Mouse (Mus musculus): ENCODE measurements around the gene Uts2.
A peak's percentile ranks its signal among the peaks of the same experiment; 100 is the strongest.
"Not testable (repeated sequence)": the region's sequence is repeated elsewhere in the genome, so short reads cannot be mapped to it uniquely, and the experiment has no call there.

Uts2 gene

DNA sequence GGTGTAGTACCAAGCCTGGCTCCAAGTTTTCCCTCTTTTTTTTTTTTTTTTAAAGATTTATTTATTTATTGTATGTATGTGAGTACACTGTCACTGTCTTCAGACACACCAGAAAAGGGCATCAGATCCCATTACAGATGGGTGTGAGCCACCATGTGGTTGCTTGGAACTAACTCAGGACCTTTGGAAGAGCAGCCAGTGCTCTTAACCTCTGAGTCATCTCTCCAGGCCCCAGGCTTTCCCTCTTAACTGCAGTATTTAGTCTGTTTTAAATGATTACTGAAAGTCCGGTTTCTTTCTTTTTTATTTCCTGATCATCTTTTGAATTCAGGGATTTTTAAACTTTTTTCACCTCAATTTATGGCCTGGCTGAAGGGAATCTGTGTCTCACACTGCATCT, 20.5 kb downstream of the Uts2 start:
- DNase-seq = not testable (repeated sequence)

DNA sequence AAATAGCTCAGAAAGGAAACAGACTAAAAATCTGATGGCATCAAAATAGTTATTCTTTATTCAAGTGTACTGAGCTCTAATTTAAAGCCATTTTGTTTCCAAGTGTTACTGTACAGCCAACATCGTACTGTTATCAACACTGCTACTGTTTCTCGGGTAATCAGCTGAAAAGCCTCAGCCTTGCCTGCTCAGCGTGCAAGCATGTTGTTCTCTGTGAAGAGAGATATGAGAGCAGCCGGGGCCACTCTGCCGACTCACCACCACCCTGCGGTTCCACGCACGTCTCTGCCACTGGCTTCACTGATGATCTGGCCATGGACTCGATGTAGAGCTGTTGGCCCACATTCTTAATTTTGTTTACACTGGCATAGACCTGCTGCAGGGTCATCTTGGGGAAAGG, 27.3 kb downstream of the Uts2 start:
- DNase-seq = no peak

DNA sequence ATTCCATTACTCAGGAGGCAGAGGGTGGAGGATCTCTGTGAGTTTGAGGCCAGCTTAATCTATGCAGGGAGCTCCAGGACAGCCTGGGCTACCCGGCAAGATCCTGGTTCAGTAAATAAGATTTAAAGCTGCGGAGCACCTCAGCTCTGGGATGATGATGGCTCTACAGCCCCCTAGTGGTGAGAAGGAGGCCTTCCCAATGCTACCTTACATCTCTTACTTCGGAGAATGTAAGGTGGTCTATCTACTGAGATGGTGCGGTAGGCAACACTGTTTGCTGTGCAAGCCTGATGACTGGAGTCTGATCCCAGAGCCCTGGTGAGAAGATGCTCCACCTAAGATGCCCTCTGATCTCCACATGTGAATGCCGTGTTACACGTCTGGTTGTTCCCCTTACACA, 30.1 kb downstream of the Uts2 start:
- DNase-seq = no peak

DNA sequence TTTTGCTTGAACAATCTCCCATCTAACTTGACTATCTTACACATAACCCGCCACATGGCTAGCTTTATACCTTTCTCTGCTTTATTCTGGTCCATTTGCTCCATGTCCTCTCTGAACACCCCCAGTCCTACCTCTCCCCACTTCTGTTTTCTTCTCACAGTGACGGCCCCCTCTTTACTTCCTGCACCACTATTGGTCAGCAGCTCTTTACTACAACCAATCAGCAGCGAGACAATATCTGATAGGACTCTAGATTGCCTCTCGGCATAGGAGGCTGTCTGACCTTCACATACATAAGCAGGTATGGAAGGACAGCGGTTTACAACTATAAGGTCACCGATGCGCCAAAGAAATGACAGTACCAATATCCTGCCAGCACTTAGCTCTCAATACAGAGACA, 39.6 kb downstream of the Uts2 start:
- no peak for DNase-seq

DNA sequence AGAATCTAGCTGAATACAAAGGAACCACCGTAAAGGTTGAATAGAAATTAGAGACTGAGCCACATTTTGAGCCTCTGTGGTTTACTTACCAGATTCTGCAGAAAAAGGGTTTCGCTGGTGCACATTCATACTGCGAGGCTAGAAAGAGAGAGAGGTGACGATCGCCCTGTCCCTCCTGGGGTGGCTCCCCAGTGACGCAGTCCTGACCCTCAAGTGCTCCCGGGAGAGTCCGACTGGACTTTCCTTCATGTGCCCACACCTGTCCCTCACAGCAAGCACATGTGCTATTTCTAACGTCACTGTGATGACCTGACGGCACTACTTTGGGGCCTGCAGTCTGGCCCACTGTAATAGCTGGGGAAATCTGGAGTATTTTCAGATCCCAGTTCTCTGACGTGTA, 40.9 kb downstream of the Uts2 start:
- DNase-seq = no peak

DNA sequence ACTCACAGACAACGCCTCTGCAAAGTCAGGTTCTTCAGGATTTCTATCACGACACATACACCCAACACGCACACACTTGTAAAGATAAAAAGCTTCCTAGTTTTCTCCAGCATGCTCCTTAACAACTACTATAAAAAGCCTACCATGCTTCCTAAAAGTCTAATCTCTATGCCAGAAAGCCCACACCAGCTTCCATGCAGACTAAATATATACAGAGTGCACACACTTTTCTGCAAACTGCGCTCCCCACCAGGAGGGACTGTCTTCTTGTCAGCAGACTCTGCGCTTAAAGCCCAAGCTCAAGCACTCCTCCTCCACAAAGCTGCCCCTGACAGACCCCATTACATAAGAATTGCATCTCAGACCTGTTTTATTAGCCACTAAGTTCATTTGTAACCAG, 44.6 kb downstream of the Uts2 start:
- DNase-seq = no peak

DNA sequence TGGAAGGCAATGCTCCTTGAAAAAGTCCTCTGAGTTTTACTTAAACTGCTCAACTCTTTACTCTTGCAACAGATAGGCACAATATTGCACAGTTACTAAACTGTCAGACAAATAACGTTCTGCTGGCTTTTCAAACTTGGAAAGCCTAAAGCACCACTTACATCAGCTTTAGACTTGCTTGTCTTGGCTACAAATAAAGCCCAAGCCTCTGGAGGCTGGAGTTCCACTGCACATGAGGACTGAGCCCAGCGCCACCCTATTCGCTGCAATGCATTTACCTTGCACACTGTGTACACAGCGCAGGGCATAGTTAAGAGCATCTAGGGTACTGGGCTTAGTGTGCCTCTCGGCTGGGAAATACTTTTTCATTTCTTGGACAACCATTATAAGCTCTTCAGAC, 46.4 kb downstream of the Uts2 start:
- no peak for DNase-seq

DNA sequence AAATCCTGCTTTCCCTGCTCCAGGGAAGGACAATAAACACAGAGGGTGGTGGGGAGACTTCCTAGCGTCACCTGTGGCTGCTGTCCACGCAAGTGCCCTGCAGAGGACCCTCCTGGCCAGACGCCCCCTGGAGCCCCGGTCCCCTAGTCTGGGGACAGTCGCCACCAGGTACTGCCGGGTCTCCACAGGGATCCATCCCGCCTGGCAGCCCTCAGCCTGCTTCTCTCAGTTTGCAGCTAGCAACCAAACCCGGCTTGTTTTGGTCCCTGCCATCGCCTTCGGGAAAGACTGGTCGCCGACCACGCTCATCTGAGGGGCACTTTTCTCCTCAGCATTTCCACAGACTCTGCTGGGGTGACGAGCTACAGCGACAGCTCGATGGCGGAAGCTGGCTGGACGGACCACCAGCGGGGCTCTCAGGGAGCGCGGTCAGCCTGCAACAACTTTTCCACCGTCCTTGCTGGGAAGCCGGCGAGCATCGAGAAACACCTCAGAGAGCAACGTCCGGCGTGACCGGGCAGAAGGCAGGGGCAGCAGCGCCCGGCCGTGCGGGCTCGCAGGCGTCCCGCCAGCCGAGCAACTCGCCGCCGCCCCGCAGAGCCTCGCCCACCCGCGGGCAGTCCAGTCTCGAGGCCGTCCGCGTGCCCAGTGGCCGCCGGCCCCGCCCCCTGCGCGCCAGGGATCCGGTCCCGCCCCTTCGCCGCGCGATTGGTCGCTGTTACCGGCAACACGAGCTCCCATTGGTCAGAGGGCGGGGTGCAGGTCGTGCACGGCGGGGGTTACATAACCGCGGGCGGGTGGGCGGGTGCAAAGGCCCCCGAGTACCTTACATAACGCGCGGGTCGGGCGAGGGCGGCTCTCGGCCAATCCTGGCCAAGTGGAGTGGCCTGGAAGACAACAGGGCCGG, 47.4 kb downstream of the Uts2 start, which contains the start of gene Per3:
TSS of gene Per3 (minus strand) at position 629 of the 907 bp plus-strand sequence.
- DNase-seq = peak; percentile 84 to 86

DNA sequence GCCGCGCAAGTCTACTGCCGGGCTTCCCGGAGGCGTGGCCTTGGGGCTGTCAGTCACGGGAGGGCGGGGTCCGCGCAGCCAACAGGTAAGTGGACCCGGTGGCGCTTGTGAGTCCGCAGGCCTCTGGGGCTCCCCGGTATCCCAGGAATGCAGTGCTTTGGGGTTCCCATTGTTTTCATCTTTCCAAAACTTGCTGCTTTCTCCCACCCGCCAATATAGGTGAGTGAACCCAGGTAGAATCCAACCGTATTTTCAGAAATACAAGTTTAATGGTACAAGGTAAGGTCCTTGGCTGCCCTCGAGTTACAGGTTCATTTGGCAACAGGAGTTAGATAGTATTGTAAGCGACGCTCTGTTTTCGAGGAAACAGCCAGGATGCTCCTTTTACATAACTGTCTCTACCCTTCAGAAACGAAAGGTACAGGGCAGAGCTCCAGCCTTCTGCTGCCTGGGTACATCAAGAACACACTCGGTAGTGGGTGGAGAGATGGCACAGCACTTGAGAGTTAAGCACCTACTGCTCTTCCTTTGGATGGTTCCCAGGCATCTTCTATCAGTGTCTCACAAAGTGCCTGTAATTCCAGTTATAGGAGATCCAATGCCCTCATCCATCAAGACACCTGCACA, 48.2 kb downstream of the Uts2 start:
- DNase-seq = no peak

DNA sequence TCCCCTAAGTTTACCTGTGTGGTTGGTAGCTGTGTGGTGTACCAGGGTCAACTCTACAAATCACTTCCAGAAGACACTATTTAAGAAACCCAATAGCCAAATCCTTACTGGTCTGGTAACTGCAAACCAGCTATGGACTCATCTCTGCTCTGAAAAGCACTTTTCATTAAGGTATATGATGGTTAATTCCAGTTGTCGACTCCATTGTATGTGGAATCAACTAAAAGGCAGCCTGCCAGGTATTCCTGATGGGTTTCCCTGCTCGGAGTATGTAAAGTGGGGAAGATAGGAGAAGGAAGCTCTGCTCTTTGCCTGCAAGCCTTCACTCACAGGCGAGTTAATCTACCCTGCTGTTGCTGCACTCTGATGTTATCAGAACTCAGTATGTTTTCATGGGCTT, 49.6 kb downstream of the Uts2 start:
- no peak for DNase-seq

DNA sequence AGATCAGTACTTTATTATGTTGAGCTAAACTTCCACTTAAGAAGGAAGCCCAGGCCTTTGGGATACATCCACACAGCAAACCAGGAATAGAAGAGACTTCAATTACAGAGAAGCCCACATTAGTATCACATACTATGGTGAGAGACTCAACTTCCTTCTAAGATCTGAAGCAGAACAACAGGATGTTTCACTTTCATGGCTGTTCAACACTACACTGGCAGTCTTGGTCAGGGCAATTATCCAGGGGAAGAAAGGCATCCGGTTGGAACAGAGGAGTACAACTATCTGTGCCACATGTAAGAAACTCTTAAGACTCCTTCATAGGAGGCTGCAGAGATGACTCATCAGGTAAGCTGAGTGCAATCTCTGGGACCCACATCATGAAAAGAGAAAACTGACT, 54.3 kb downstream of the Uts2 start:
- DNase-seq = no peak
